Mouse (Mus musculus) neural tube, embryonic 14.5 days (tissue): Measurements from ENCODE around the gene Pdlim3. TPM values are rescaled to one million over a fixed set of nuclear protein-coding genes. Genes with fewer than 3 reads are reported as not detected.

Experiments
- ATAC-seq: fragments of 200-750 bp; cut with Nextera tagmentation; 2 replicates; pipeline ENCODE4 v1.8.0; 2017; ENCODE audit warnings: low read depth, mild to moderate bottlenecking, moderate TSS enrichment, moderate library complexity
- H3K27ac ChIP-seq: fragments of 300-500 bp; sonication (generic); 2 replicates; pipeline ENCODE4 v1.5.1; 2014; ENCODE audit warnings: low read depth, mild to moderate bottlenecking, control low read depth, low read length, moderate library complexity, mixed read lengths
- H3K27me3 ChIP-seq: fragments of 300-500 bp; sonication (generic); 2 replicates; pipeline ENCODE4 v1.6.1; 2014; ENCODE audit warnings: low read length; ENCODE audit not compliant: control insufficient read depth, insufficient read depth
- H3K36me3 ChIP-seq: fragments of 300-500 bp; sonication (generic); 2 replicates; pipeline ENCODE4 v1.6.1; 2014; ENCODE audit warnings: low read length, mixed read lengths; ENCODE audit not compliant: control insufficient read depth, insufficient read depth
- H3K4me1 ChIP-seq: fragments of 300-500 bp; sonication (generic); 2 replicates; pipeline ENCODE4 v1.6.1; 2014; ENCODE audit warnings: low read length; ENCODE audit not compliant: control insufficient read depth, insufficient read depth
- H3K4me2 ChIP-seq: fragments of 300-500 bp; sonication (generic); 2 replicates; pipeline ENCODE4 v1.6.1; 2014; ENCODE audit warnings: mild to moderate bottlenecking, low read depth, low read length, control low read depth
- H3K4me3 ChIP-seq: fragments of 300-500 bp; sonication (generic); 2 replicates; pipeline ENCODE4 v1.5.1; 2014; ENCODE audit warnings: low read depth, low read length, control low read depth, mixed read lengths
- H3K9ac ChIP-seq: fragments of 300-500 bp; sonication (generic); replicated peaks from 2 replicates; pipeline ENCODE4 v1.6.1; 2014; ENCODE audit warnings: low read depth, mild to moderate bottlenecking, control low read depth, low read length, mixed read lengths
- H3K9me3 ChIP-seq: fragments of 300-500 bp; sonication (generic); 2 replicates; pipeline ENCODE4 v1.6.1; 2016; ENCODE audit warnings: low read length; ENCODE audit not compliant: control insufficient read depth
- WGBS: fragments of 180-500 bp; shearing (Covaris S2); extraction: QIAGEN DNeasy Blood & Tissue Kit; methylation state at CpG from one replicate; pipeline ENCODE4 v1.1.7; 2014; 5-methylcytosine and 5-hydroxymethylcytosine counted together
- polyA plus RNA-seq: library from polyadenylated mRNA; unstranded; fragments of >200 nt; fragmentation: Nextera tagmentation; extraction: Ambion mirVana; gene quantifications from 2 replicates; pipeline ENCODE4 v1.2.1, GENCODE M21; 2014

Pdlim3 gene
- polyA plus RNA-seq, 1 experiment from 2014 or later: 8.6 TPM

DNA sequence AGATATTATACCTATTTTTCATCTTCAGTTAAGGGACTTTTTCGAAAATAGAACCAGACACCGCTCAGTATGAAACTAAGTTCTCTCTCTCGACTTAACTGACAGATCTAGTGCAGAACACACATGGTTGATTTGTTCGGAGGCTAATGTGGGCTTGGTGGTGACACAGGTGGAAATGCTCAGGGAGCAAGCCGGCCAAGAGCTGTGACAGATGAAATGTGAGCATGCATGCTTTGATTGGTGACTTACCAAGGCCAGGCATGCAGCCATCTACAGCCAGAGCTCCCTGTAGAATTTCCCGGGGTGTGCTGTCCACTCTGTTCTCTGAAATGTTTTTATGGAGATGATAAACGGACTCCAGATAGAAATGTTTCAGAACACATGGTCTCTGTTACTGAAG is 13.2 kb upstream of the Pdlim3 start:
- Histone ChIP-seq H3K9me3 (no peaks in the 10 kb centered on the region), H3K9ac (no peak overlapping the region), H3K4me1 (no peaks in the 10 kb centered on the region), H3K4me2 (no peak overlapping the region), H3K27ac (no peak overlapping the region), H3K36me3 (no peaks in the 10 kb centered on the region), H3K4me3 (no peak overlapping the region), H3K27me3 (no peaks in the 10 kb centered on the region)
- 85% methylated on average over 7 of the region's 7 CpGs for WGBS
- no peak for ATAC-seq

GRCm38 (mm10) chr8:45874945-45875626 is 10.2 kb upstream of the Pdlim3 start:
- Histone ChIP-seq H3K4me1 (no peaks in the 10 kb centered on the region), H3K27ac (peak overlapping the region; percentile 65), H3K4me3 (no peak overlapping the region), H3K4me2 (0 out of 2 replicates have a peak overlapping the region, but pooled peaks have one; percentile 1), H3K9me3 (no peaks in the 10 kb centered on the region), H3K36me3 (no peaks in the 10 kb centered on the region), H3K9ac (no peak overlapping the region), H3K27me3 (no peaks in the 10 kb centered on the region)
- ATAC-seq: peak; percentile 87
- 17% methylated on average over 10 of the region's 10 CpGs for WGBS

GRCm38 (mm10) chr8:45876397-45876796 is 8.9 kb upstream of the Pdlim3 start:
- no peaks in the 10 kb centered on the region for H3K4me1 ChIP-seq

GRCm38 (mm10) chr8:45877680-45878079 is 7.6 kb upstream of the Pdlim3 start:
- Histone ChIP-seq H3K4me3 (no peak overlapping the region), H3K9ac (no peak overlapping the region), H3K4me2 (no peak overlapping the region), H3K27me3 (no peaks in the 10 kb centered on the region), H3K27ac (no peak overlapping the region), H3K4me1 (no peaks in the 10 kb centered on the region), H3K9me3 (no peaks in the 10 kb centered on the region), H3K36me3 (no peaks in the 10 kb centered on the region)
- 93% methylated on average over 7 of the region's 7 CpGs for WGBS
- no peak for ATAC-seq

More at GRCm38 (mm10) chr8:45876397-45876796, 8.9 kb upstream of the Pdlim3 start:
- Histone ChIP-seq H3K9me3 (no peaks in the 10 kb centered on the region), H3K4me2 (no peak overlapping the region), H3K27ac (no peak overlapping the region), H3K27me3 (no peaks in the 10 kb centered on the region), H3K36me3 (no peaks in the 10 kb centered on the region), H3K4me3 (no peak overlapping the region), H3K9ac (no peak overlapping the region)
- 77% methylated on average over 5 of the region's 5 CpGs for WGBS
- no peak for ATAC-seq

DNA sequence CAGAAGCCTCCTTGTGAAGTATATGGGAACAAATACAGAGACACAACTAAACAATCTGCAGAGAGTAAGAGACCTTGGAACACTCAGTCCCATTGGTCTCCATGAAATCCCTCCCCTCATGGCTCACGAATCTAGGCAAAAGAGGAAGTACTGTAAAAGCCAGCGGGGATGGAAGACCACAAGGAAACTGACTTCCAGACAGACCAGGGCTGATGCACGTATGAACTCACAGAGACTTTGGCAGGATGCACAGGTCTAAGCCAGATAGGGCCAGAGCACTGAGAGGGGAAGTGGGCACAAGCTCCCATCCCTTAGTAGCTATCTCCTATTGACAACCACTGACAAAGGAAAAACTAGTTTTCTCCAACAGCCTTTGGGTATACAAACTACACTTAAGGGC is 4.8 kb upstream of the Pdlim3 start:
- Histone ChIP-seq H3K27ac (no peak overlapping the region), H3K4me3 (no peak overlapping the region), H3K36me3 (no peaks in the 10 kb centered on the region), H3K9ac (no peak overlapping the region), H3K4me1 (peaks cover 9% of the 10 kb centered on the region), H3K9me3 (no peaks in the 10 kb centered on the region), H3K27me3 (no peaks in the 10 kb centered on the region), H3K4me2 (no peak overlapping the region)
- ATAC-seq: no peak
- 94% methylated on average over 3 of the region's 3 CpGs for WGBS

DNA sequence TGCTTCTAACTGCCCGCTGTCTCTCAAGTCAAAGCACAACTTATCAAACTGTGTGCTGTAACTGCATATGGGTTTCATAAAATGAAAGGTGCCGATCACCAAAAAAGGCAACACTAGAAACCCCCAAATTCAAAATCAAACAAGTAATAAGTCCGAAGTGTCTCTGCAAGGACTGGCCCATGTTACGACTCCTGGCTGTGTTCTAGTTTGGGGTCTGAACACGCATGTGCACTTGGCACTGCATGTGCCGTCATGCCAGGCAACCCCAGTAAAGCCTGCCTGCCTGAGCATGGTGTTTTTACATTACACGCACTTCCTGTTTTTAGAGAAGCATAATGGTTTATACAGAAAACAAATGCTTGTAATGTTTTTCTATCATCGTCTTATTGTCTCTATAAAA is 3.5 kb upstream of the Pdlim3 start:
- no peak overlapping the region for H3K9ac ChIP-seq
- H3K4me2 ChIP-seq: no peak overlapping the region
- H3K4me1 ChIP-seq: peaks cover 12% of the 10 kb centered on the region
- no peaks in the 10 kb centered on the region for H3K9me3 ChIP-seq
- H3K36me3 ChIP-seq: no peaks in the 10 kb centered on the region
- H3K4me3 ChIP-seq: no peak overlapping the region
- ATAC-seq: no peak
- H3K27ac ChIP-seq: no peak overlapping the region
- 93% methylated on average over 8 of the region's 8 CpGs for WGBS
- H3K27me3 ChIP-seq: no peaks in the 10 kb centered on the region

DNA sequence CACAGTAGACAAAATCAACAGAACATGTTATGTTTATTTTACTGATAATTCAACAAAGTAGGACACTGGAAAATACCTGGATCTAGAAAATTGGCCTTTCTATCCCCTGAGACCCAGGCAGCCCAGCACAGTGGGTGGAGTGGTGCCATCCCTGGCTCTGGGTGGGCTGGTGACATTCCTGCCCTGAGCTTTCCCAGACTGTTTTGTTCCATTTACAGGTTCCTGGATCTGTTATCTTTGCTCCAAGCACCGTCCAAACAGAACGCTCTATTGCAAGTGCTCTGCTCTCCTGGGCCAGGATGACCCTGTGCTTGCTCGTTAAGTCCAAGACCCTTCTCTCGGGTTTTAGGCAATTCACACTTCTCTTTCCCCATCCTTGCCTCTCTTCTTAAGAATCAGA is 1.5 kb upstream of the Pdlim3 start:
- Histone ChIP-seq H3K4me2 (no peak overlapping the region), H3K36me3 (no peaks in the 10 kb centered on the region), H3K9ac (no peak overlapping the region), H3K4me1 (peaks cover 15% of the 10 kb centered on the region), H3K4me3 (no peak overlapping the region), H3K27me3 (no peaks in the 10 kb centered on the region), H3K27ac (no peak overlapping the region), H3K9me3 (no peaks in the 10 kb centered on the region)
- WGBS: 73% methylated on average over 4 of the region's 4 CpGs
- no peak for ATAC-seq

- Histone ChIP-seq H3K4me1 (peaks cover 15% of the 10 kb centered on the region), H3K4me2 (peak overlapping the region; percentile 72), H3K27ac (no peak overlapping the region), H3K4me3 (peak overlapping the region; percentile 28), H3K9me3 (no peaks in the 10 kb centered on the region), H3K27me3 (no peaks in the 10 kb centered on the region), H3K9ac (no peak overlapping the region), H3K36me3 (no peaks in the 10 kb centered on the region)
- WGBS: 13% methylated on average over 13 of the region's 13 CpGs
- ATAC-seq: peak; percentile 39
Measured at GRCm38 (mm10) chr8:45884552-45884951, 709 bp upstream of the Pdlim3 start.

- Histone ChIP-seq H3K4me1 (peaks cover 15% of the 10 kb centered on the region), H3K9ac (no peak overlapping the region), H3K36me3 (no peaks in the 10 kb centered on the region), H3K9me3 (no peaks in the 10 kb centered on the region), H3K4me2 (peak overlapping the region; percentile 72), H3K4me3 (peak overlapping the region; percentile 28), H3K27ac (no peak overlapping the region), H3K27me3 (no peaks in the 10 kb centered on the region)
- 49% methylated on average over 2 of the region's 2 CpGs for WGBS
- peak; percentile 55 for ATAC-seq
Measured at GRCm38 (mm10) chr8:45885775-45886174, 514 bp downstream of the Pdlim3 start.
